Mouse (Mus musculus) thymus, postnatal 25 days (tissue): Measurements from ENCODE around the gene Tbc1d32.
A peak's percentile ranks its signal among the peaks of the same experiment; 100 is the strongest.

Source experiments
- DNase-seq: peaks from one replicate; pipeline ENCODE4 v3.0.0; 2022

Tbc1d32 gene

GRCm38 (mm10) chr10:56106333-56106995, 122.0 kb downstream of the Tbc1d32 start, which contains the start of gene Msl3l2:
Gene Msl3l2, plus strand, starts transcription at chr10:56106917.
- DNase-seq, result peak; percentile 92

GRCm38 (mm10) chr10:56099641-56100310, 128.7 kb downstream of the Tbc1d32 start:
- DNase-seq, result no peak

GRCm38 (mm10) chr10:56099126-56099525, 129.4 kb downstream of the Tbc1d32 start:
- no peak for DNase-seq

- no peak for DNase-seq
Observed at GRCm38 (mm10) chr10:56096757-56097156, 131.7 kb downstream of the Tbc1d32 start.

- DNase-seq, result no peak
Observed at GRCm38 (mm10) chr10:56094586-56094985, 133.9 kb downstream of the Tbc1d32 start.

- DNase-seq, result no peak
Observed at GRCm38 (mm10) chr10:56089714-56090113, 138.8 kb downstream of the Tbc1d32 start.

GRCm38 (mm10) chr10:56062746-56063145, 165.7 kb downstream of the Tbc1d32 start:
- no peak for DNase-seq

GRCm38 (mm10) chr10:56061238-56061830, 167.2 kb downstream of the Tbc1d32 start:
- DNase-seq, result no peak

GRCm38 (mm10) chr10:56058979-56059422, 169.5 kb downstream of the Tbc1d32 start:
- no peak for DNase-seq

GRCm38 (mm10) chr10:56025400-56025799, 203.1 kb downstream of the Tbc1d32 start:
- no peak for DNase-seq

GRCm38 (mm10) chr10:56024579-56024978, 203.9 kb downstream of the Tbc1d32 start:
- no peak for DNase-seq

- peak; percentile 8 for DNase-seq
Observed at GRCm38 (mm10) chr10:55979898-55980521, 248.5 kb downstream of the Tbc1d32 start.

- no peak for DNase-seq
Observed at GRCm38 (mm10) chr10:55978001-55978400, 250.5 kb downstream of the Tbc1d32 start.
